Mouse (Mus musculus) urinary bladder, postnatal 10 days (tissue): ENCODE data around the gene Trcg1.

Experiments
- DNase-seq: peaks from one replicate; pipeline ENCODE4 v3.0.0; 2022; ENCODE audit warnings: low spot score

Trcg1 gene

GRCm38 (mm10) chr9:57296277-57296676 is 59.9 kb downstream of the Trcg1 start:
- DNase-seq, result no peak

- no peak for DNase-seq
These were observed 61.6 kb downstream of the Trcg1 start for GRCm38 (mm10) chr9:57297938-57298337.
